Mouse (Mus musculus) 3134 (cell line): ENCODE data around the gene Glod5.

ENCODE experiments used
- DNase-seq: peaks from one replicate; pipeline ENCODE4 v3.0.0-alpha.2; 2011; ENCODE audit warnings: low spot score; ENCODE audit not compliant: insufficient read length; ENCODE audit errors: extremely low read depth

The Glod5 gene

DNA sequence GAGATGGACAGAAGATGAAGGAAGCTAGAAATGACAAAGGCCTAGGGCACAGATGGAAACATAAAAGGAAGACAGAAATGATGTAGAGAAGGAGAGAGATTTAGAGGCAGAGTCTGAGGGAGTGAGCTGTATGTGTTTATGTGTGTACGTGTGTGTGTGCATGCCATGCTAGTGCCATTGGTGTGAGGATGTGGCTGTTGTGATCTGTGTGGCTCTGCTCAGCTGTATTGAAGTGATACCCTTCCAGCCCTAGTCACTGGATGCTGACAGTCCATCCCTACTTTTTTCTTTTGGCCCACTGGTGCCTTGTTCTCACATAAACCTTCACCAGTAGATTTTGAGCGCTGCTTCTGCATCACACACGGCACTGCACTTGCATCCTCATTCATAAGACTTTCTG is 49.4 kb downstream of the Glod5 start:
- DNase-seq: no peak

- DNase-seq: no peak
These were observed 50.1 kb downstream of the Glod5 start for GRCm38 (mm10) chrX:7968226-7968625.

DNA sequence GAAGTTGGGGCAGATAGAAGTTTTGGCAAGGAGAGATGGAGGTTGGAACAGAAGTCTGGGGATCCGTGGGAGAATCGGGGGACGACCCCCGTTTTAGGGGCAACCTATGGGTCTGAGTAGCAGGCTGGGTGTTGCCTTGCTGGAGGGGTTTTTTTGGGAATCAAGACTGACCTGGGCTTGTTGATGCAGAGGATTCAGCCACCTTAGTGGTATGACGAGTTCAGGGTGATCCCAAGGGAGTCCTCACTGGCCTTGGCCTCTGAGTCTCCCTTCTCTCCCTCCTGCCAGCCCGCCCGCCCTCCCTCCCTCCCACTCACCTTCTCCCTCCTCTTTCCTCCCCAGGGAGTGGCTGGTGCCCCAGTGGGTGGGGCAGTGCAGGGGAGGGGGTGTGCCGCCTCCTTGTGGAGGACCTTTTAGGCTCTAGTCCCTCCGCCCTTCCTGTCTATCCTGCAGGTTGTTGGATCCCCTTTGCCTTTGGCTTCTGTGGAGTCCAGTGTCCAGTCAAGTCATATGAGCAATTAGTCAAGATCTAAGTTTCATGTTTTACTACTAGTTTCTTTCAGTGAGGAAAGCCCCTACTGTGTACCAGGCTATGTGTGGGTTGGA is 50.6 kb downstream of the Glod5 start:
- DNase-seq: no peak

DNA sequence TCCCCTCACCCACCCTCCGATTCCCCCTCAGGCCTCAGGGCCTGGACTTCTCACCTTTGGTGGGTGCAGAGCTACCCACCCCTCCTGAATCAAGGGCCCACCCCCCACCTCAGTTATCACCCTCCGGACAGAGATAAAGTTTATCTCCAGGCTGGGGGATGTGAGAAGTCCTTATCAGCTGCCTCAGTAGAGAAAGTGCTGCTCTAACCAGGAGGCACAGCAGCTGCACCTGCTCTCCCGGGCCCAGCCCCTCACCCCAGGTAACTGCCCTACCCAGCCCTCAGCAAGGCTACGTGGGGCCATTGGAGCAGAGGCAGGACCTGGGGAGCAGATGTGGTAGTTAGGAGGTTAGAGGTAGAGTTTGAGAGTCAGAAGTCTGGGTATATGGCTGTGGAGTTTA is 52.1 kb downstream of the Glod5 start:
- DNase-seq: no peak

GRCm38 (mm10) chrX:7963829-7964626 is 54.3 kb downstream of the Glod5 start:
- no peak for DNase-seq

DNA sequence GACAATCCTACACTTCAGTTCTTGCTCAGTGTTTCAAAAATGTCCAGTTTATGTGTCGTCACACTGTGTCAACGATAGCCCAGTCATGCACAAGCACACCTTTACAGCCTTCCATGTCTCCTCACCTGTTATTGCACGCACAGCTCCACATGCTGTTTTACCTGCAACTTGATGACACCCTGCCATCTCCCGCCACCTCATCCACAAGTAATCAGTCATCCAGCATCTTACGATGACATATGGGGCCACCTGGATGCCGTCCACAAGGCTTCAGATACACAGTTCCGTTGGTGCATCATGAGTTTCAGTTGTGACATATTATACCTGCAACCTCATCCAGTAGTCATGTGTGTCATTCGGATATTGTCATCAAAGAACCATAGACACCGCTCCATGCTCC is 59.4 kb downstream of the Glod5 start:
- DNase-seq: no peak
